Mouse (Mus musculus): ENCODE data around the gene Syn3. TPM values are rescaled to one million over a fixed set of nuclear protein-coding genes. Genes with fewer than 3 reads are reported as not detected.
A peak's percentile ranks its signal among the peaks of the same experiment; 100 is the strongest.
"Not testable (repeated sequence)": the region's sequence is repeated elsewhere in the genome, so short reads cannot be mapped to it uniquely, and the experiment has no call there.

The Syn3 gene
- 3.9 and 4.9 TPM in 2 replicates for polyA plus RNA-seq (2015; fragmentation: Nextera tagmentation; extraction: Ambion mirVana)

GRCm38 (mm10) chr10:86498673-86499391 is at the start of gene Syn3:
Gene Syn3, minus strand, starts transcription at chr10:86498896.
- H3K9ac ChIP-seq = peak within 1 kb of the TSS; percentile 77
- under 1% methylated on average over 21 of the region's 21 CpGs for WGBS
- H3K27ac ChIP-seq = peak within 1 kb of the TSS; percentile 68
- H3K27me3 ChIP-seq = no peaks in the 10 kb centered on the region
- H3K4me3 ChIP-seq = peak within 1 kb of the TSS; percentile 57
- ATAC-seq (ENCODE audit: insufficient number of reproducible peaks, insufficient read depth, low FRiP score, low TSS enrichment, low read depth) = peak; percentile 96
- peak within 1 kb of the TSS; percentile 83 for H3K4me2 ChIP-seq
- no peaks in the 10 kb centered on the region for H3K36me3 ChIP-seq
- no peaks in the 10 kb centered on the region for H3K9me3 ChIP-seq
- H3K4me1 ChIP-seq = peaks cover 12% of the 10 kb centered on the region

DNA sequence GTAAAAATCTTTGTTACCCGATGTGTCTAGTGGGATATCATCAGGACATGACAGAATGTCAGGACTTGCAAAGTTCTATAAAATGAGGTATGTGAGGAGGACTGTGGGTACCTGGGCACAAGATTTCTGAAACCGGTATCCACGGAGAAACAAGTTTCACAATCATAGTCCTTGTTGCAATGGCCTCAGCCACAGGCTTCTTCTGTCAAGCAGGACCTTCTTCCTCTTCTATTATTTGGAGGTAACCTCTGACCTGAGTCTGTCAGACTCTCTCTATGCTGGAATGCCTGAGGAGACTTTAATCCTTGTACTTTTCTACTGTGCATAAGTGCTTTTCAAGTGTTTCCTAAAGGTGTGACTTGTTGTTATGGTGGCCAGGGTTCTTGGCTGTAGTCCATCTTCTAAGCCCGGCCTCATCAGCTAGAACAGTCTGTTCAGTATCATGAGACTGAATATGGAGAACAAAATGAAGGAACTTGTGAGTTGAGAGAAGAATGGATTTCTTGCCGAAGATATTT is 27.7 kb upstream of the Syn3 start:
- not testable (repeated sequence) for ATAC-seq (ENCODE audit: insufficient number of reproducible peaks, insufficient read depth, low FRiP score, low TSS enrichment, low read depth); H3K4me3 ChIP-seq; H3K9ac ChIP-seq; H3K4me2 ChIP-seq; H3K27me3 ChIP-seq; H3K27ac ChIP-seq; H3K4me1 ChIP-seq; H3K9me3 ChIP-seq; H3K36me3 ChIP-seq
- WGBS = 84% methylated on average over 4 of the region's 5 CpGs

DNA sequence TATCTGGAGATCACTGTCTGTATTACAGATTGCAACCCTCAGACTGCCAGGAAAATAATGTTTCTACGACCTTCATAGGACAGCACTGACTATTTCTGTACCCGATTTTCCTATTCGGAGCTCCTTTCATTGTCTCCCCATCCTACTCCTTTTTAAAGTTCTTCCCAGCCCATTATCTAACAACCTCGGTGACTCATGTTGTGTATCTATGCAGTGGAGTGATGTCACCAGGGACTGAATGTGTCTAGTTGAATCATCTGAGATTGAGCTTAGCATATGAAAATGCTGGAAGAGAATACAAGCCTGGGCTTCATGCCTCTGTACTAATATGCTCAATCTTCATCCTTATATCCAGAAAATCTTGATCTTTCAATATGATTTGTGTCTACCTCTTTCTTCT is 15.1 kb upstream of the Syn3 start:
- no peak overlapping the region for H3K27ac ChIP-seq
- 88% methylated on average over 4 of the region's 4 CpGs for WGBS
- H3K27me3 ChIP-seq = no peaks in the 10 kb centered on the region
- no peak for ATAC-seq (ENCODE audit: insufficient number of reproducible peaks, insufficient read depth, low FRiP score, low TSS enrichment, low read depth)
- H3K9me3 ChIP-seq = 0 out of 2 replicates have a peak, but pooled peaks cover 2% of the 10 kb centered on the region
- H3K4me2 ChIP-seq = no peak overlapping the region
- no peaks in the 10 kb centered on the region for H3K36me3 ChIP-seq
- no peak overlapping the region for H3K9ac ChIP-seq
- no peaks in the 10 kb centered on the region for H3K4me1 ChIP-seq
- no peak overlapping the region for H3K4me3 ChIP-seq

DNA sequence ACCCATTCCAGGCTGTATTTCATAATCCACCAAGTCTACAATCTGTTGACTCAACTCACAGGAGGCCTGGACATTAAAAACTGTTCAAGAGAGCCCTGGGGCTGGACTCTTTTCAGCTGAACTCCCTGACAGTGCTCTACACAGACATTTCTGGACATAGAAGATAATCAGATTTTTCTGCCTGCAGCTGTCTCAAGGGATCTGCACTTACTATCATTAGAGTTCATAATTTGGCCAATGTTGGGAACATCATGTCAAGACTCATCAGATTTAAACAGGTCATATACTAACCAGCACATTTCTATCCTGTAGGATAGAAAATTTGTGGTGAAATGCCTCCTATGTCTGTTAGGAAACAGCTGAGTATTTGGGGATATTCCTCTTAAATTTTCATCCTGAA is 12.2 kb upstream of the Syn3 start:
- Histone ChIP-seq H3K4me3 (no peak overlapping the region), H3K27me3 (no peaks in the 10 kb centered on the region), H3K27ac (no peak overlapping the region), H3K4me1 (no peaks in the 10 kb centered on the region), H3K36me3 (no peaks in the 10 kb centered on the region), H3K9me3 (0 out of 2 replicates have a peak, but pooled peaks cover 2% of the 10 kb centered on the region), H3K4me2 (no peak overlapping the region), H3K9ac (no peak overlapping the region)
- ATAC-seq (ENCODE audit: insufficient number of reproducible peaks, insufficient read depth, low FRiP score, low TSS enrichment, low read depth) = no peak

DNA sequence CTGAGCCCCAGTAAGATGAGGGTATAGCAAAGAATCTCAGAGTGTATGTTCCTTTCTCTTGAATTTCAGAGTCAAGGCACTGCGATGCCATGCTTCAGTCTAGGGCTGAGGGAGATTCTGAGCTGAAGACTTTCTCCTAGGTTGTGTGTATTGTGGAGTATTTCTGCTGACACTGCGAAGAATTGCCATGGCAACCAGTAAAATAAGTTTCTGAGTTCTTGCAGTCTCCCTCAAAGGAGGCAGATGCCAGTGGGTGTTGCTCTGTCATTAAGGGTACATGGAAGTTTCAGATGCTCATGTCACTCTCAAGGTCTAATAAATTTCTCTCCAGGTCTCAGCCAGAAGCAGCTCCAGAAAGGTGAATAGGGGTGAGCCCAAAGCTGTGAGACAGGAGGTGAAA is 3.4 kb upstream of the Syn3 start:
- H3K4me3 ChIP-seq = no peak overlapping the region
- no peaks in the 10 kb centered on the region for H3K36me3 ChIP-seq
- no peak overlapping the region for H3K4me2 ChIP-seq
- H3K9me3 ChIP-seq = no peaks in the 10 kb centered on the region
- no peaks in the 10 kb centered on the region for H3K27me3 ChIP-seq
- WGBS = 73% methylated on average over 2 of the region's 2 CpGs
- no peak overlapping the region for H3K27ac ChIP-seq
- H3K9ac ChIP-seq = no peak overlapping the region
- no peak for ATAC-seq (ENCODE audit: insufficient number of reproducible peaks, insufficient read depth, low FRiP score, low TSS enrichment, low read depth)
- peaks cover 12% of the 10 kb centered on the region for H3K4me1 ChIP-seq

DNA sequence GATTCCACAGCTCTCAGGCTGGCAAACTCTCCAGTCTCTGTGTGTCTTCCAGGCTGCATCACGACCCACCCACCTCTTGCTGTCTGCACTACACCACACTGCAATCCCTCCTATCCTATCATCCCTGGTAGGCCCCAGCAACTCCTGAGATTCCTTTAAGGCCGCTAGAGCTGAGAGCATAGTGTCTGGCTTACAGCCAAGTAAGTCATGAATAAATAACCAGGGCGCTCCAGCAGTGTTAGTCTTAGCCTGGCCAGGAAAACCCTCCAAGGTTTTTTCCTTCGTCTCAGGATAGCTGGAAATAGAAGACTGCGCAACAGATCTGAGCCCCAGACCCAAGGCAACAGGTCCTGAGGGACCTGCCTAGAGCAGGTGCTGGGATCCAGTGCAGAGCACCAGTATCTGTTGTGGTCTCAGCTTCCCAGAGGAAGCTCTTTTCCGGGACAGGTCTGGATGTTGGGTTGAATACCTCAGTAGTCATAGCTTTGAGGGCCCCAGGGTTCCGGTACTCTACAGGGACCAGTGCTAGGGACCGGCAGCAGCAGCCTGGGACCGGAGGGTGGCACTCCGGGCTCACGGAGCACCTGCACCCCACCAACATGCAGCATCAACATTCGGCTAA is 534 bp downstream of the Syn3 start:
- peak overlapping the region; percentile 68 for H3K27ac ChIP-seq
- peak; percentile 71 for ATAC-seq (ENCODE audit: insufficient number of reproducible peaks, insufficient read depth, low FRiP score, low TSS enrichment, low read depth)
- H3K4me2 ChIP-seq = peak overlapping the region; percentile 83
- H3K9ac ChIP-seq = peak overlapping the region; percentile 77
- H3K9me3 ChIP-seq = no peaks in the 10 kb centered on the region
- no peaks in the 10 kb centered on the region for H3K27me3 ChIP-seq
- peak overlapping the region; percentile 57 for H3K4me3 ChIP-seq
- no peaks in the 10 kb centered on the region for H3K36me3 ChIP-seq
- WGBS = 3% methylated on average over 12 of the region's 12 CpGs
- peaks cover 12% of the 10 kb centered on the region for H3K4me1 ChIP-seq

GRCm38 (mm10) chr10:86495851-86496250 is 2.8 kb downstream of the Syn3 start:
- Histone ChIP-seq H3K4me3 (no peak overlapping the region), H3K9ac (no peak overlapping the region), H3K27ac (no peak overlapping the region), H3K27me3 (no peaks in the 10 kb centered on the region), H3K9me3 (no peaks in the 10 kb centered on the region), H3K36me3 (no peaks in the 10 kb centered on the region), H3K4me2 (no peak overlapping the region), H3K4me1 (peaks cover 16% of the 10 kb centered on the region)
- WGBS = 89% methylated on average over 2 of the region's 2 CpGs
- no peak for ATAC-seq (ENCODE audit: insufficient number of reproducible peaks, insufficient read depth, low FRiP score, low TSS enrichment, low read depth)

GRCm38 (mm10) chr10:86493140-86493539 is 5.6 kb downstream of the Syn3 start:
- H3K27ac ChIP-seq = no peak overlapping the region
- no peaks in the 10 kb centered on the region for H3K36me3 ChIP-seq
- peaks cover 15% of the 10 kb centered on the region for H3K4me1 ChIP-seq
- H3K27me3 ChIP-seq = no peaks in the 10 kb centered on the region
- H3K9me3 ChIP-seq = no peaks in the 10 kb centered on the region
- no peak overlapping the region for H3K4me3 ChIP-seq
- 62% methylated on average over 5 of the region's 5 CpGs for WGBS
- H3K4me2 ChIP-seq = no peak overlapping the region
- H3K9ac ChIP-seq = no peak overlapping the region
- ATAC-seq (ENCODE audit: insufficient number of reproducible peaks, insufficient read depth, low FRiP score, low TSS enrichment, low read depth) = no peak

DNA sequence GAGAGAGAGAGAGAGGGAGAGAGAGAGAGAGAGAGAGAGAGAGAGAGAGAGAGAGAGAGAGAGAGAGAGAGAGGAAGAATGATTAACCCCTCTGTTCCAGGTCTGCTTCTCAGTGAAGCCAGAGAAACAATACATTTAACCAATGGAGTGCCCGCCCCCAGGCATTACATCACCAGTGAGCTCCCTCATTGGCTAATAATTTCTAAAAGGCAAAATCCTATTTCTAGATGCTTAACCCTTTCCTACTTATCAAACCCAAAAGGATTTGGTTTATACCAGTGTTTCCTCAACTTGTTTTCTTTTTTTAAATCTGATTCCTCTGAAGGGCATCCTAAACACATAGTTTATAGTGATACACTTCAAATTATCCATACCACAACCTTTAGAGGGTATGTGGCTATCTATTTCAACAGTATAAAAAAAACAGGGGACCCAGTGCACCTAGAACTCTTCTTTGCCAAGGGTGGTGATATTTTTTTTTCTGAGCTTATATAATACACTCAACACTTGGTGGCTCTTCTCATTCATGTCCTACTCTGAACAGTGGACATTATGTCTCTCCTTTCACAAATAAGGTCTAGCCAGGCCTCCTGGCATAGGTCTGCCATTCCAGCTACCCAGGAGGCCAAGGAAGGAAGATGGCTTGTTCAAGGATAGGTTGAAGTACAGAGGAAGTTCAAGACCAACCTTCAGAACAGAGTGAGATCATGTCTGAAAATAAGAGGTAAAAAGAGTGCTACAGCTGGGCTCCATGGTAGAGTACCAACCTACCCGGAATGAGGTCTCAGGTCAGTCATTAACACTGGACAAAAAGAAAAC is 6.4 kb downstream of the Syn3 start:
- Histone ChIP-seq H3K27ac (no peak overlapping the region), H3K36me3 (no peaks in the 10 kb centered on the region), H3K4me1 (peaks cover 6% of the 10 kb centered on the region), H3K9me3 (no peaks in the 10 kb centered on the region), H3K4me2 (peak overlapping the region; percentile 41), H3K4me3 (peak overlapping the region; percentile 9; the same call in 1 of the 2 replicates), H3K9ac (no peak overlapping the region), H3K27me3 (no peaks in the 10 kb centered on the region)
- 36% methylated on average over 2 of the region's 2 CpGs for WGBS
- no peak for ATAC-seq (ENCODE audit: insufficient number of reproducible peaks, insufficient read depth, low FRiP score, low TSS enrichment, low read depth)

DNA sequence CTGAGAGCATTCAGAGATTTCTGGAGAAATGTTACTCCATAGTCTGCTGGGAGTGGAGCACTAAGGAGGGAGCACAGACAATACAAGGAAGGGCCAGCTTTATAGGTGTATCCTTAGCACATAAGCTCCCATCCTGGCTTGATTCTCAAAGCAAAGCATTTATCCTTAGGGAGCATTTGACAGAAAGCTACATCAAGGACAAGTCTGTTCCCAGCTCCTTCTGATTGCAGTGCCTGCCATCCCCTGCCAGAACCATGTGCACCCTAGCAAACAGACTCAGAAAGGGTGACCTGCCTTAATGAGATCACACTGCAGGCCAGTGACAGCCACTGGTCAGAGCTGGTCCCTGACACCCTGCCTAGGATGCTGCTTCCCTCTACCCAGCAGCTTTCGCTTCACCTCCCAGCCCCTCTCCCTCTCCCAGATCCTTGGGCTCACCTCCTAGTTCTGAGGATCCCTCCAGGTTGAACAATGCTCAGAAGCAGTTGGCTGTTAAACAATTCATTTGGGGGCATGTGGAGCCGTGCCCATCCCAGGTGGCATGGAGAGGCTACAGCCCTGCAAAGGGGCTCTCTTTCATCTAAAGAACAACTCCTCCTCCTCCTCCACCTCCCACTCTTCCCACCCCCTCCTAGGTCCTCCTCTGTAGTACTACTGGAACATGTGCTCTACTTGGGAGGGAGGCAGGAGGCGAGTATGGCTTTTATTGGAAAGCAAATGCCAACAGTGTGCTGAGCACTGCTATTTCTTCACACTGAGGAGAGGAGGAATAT is 7.2 kb downstream of the Syn3 start:
- Histone ChIP-seq H3K4me3 (peak overlapping the region; percentile 9), H3K27me3 (no peaks in the 10 kb centered on the region), H3K9ac (peak overlapping the region; percentile 27; the same call in 1 of the 2 replicates), H3K4me2 (peak overlapping the region; percentile 41), H3K9me3 (no peaks in the 10 kb centered on the region), H3K36me3 (no peaks in the 10 kb centered on the region), H3K27ac (0 out of 2 replicates have a peak overlapping the region, but pooled peaks have one; percentile 28), H3K4me1 (peaks cover 5% of the 10 kb centered on the region; the same call in 1 of the 2 replicates)
- 33% methylated on average over 3 of the region's 3 CpGs for WGBS
- no peak for ATAC-seq (ENCODE audit: insufficient number of reproducible peaks, insufficient read depth, low FRiP score, low TSS enrichment, low read depth)

- Histone ChIP-seq H3K4me3 (no peak overlapping the region), H3K27ac (no peak overlapping the region), H3K4me1 (peaks cover 5% of the 10 kb centered on the region; the same call in 1 of the 2 replicates), H3K27me3 (no peaks in the 10 kb centered on the region), H3K9ac (no peak overlapping the region), H3K9me3 (no peaks in the 10 kb centered on the region), H3K36me3 (no peaks in the 10 kb centered on the region), H3K4me2 (no peak overlapping the region)
- ATAC-seq (ENCODE audit: insufficient number of reproducible peaks, insufficient read depth, low FRiP score, low TSS enrichment, low read depth) = no peak
- WGBS = 75% methylated on average over 5 of the region's 5 CpGs
Observed at GRCm38 (mm10) chr10:86488544-86488943, 10.2 kb downstream of the Syn3 start.

Measured in embryonic facial prominence, embryonic 13.5 days (tissue).